Mouse (Mus musculus): ENCODE measurements around the gene Dnah17. TPM values are rescaled to one million over a fixed set of nuclear protein-coding genes. Genes with fewer than 3 reads are reported as not detected.

Gene Dnah17
- polyA plus RNA-seq, 1 experiment from 2014 or later: 0.16 TPM

DNA sequence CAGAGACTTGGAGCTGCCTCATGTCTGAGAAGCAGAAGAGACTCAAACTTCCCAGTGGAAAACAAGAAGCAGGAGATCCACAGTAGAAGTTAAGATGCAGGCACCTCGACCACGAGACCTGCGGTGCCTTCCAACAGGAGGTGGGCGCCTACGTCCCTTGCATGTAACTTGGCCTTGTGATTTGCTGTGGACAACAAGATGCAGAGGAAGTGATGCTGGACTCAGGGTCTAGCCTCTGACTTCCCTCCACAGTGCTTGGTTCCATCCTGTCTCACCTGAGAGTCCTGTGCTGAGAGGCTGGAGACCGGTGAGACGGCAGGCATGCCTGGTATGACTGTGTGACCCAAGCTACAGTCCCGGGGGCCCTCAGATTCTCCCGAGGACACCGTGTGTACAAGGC lies 16.0 kb upstream of the Dnah17 start:
- no peak overlapping the region for H3K27ac ChIP-seq (ENCODE audit: low read length)
- H3K9me3 ChIP-seq (ENCODE audit: low read length): peaks cover 3% of the 10 kb centered on the region
- no peak overlapping the region for H3K4me2 ChIP-seq (replicated peaks; ENCODE audit: low read depth, low read length)
- H3K4me3 ChIP-seq (ENCODE audit: low read length): no peak overlapping the region
- H3K27me3 ChIP-seq (ENCODE audit: insufficient read depth, low read length): no peaks in the 10 kb centered on the region
- no peaks in the 10 kb centered on the region for H3K36me3 ChIP-seq (ENCODE audit: insufficient read depth, low read length)
- WGBS: 87% methylated on average over 10 of the region's 10 CpGs
- ATAC-seq (ENCODE audit: low FRiP score, low TSS enrichment): no peak
- H3K4me1 ChIP-seq (ENCODE audit: insufficient read depth, low read length): peaks cover 24% of the 10 kb centered on the region
- H3K9ac ChIP-seq (replicated peaks; ENCODE audit: low read length): no peak overlapping the region

DNA sequence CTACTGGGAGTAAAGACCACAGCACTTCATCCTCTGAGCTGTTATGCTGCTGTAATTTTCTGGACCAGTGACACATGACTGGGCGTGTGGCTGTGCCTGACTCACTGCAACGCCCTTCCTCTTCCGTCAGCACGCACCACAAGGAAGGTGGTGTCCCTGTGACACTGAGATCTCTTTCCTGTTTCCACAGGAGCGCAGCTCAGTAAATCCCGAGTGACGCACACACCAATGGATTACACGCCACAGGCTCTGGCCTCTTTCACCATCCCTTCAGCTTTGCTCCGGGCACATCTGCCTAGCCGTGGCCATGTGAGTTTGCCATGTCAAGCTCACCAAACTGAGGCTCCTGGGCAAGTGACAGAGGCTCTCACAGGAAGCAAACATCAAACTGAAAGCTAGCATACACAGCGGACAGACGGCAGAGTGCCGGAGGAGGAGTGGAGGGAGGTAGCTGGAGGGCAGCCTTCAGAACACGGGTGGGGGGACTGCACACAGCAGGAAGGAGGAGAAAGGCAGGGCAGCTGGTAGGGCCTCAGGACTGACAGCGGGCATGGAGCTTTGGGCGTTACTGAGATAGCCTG lies 15.4 kb upstream of the Dnah17 start:
- H3K9me3 ChIP-seq (ENCODE audit: low read length): no peaks in the 10 kb centered on the region
- peak overlapping the region; percentile 33 for H3K4me2 ChIP-seq (replicated peaks; ENCODE audit: low read depth, low read length)
- H3K9ac ChIP-seq (replicated peaks; ENCODE audit: low read length): peak overlapping the region; percentile 48
- ATAC-seq (ENCODE audit: low FRiP score, low TSS enrichment): peak; percentile 44; the same call in 1 of the 2 replicates
- WGBS: 49% methylated on average over 16 of the region's 16 CpGs
- no peaks in the 10 kb centered on the region for H3K36me3 ChIP-seq (ENCODE audit: insufficient read depth, low read length)
- no peaks in the 10 kb centered on the region for H3K27me3 ChIP-seq (ENCODE audit: insufficient read depth, low read length)
- H3K4me3 ChIP-seq (ENCODE audit: low read length): 0 out of 2 replicates have a peak overlapping the region, but pooled peaks have one; percentile 8
- H3K4me1 ChIP-seq (ENCODE audit: insufficient read depth, low read length): peaks cover 24% of the 10 kb centered on the region
- peak overlapping the region; percentile 68; the same call in 1 of the 2 replicates for H3K27ac ChIP-seq (ENCODE audit: low read length)

DNA sequence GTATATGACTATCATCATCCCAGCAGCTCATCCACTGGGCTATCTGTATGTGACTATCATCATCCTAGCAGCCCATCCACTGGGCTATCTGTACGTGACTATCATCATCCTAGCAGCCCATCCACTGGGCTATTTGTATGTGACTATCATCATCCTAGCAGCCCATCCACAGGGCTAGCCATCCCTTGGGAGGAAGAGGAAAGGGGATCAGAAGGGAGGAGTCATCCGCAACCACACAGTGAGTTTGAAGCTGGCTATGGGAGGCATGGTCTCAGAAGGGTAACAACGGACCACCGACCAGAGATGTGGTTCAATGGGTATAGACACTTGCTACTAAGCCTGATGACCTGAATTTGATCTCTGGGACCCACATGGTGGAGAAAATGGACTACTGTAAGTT lies 14.7 kb upstream of the Dnah17 start:
- Histone ChIP-seq H3K4me1 (ENCODE audit: insufficient read depth, low read length) (peaks cover 20% of the 10 kb centered on the region), H3K27me3 (ENCODE audit: insufficient read depth, low read length) (no peaks in the 10 kb centered on the region), H3K9ac (replicated peaks; ENCODE audit: low read length) (no peak overlapping the region), H3K9me3 (ENCODE audit: low read length) (no peaks in the 10 kb centered on the region), H3K36me3 (ENCODE audit: insufficient read depth, low read length) (no peaks in the 10 kb centered on the region), H3K4me3 (ENCODE audit: low read length) (no peak overlapping the region), H3K27ac (ENCODE audit: low read length) (no peak overlapping the region), H3K4me2 (replicated peaks; ENCODE audit: low read depth, low read length) (no peak overlapping the region)
- 88% methylated on average over 4 of the region's 4 CpGs for WGBS
- no peak for ATAC-seq (ENCODE audit: low FRiP score, low TSS enrichment)

DNA sequence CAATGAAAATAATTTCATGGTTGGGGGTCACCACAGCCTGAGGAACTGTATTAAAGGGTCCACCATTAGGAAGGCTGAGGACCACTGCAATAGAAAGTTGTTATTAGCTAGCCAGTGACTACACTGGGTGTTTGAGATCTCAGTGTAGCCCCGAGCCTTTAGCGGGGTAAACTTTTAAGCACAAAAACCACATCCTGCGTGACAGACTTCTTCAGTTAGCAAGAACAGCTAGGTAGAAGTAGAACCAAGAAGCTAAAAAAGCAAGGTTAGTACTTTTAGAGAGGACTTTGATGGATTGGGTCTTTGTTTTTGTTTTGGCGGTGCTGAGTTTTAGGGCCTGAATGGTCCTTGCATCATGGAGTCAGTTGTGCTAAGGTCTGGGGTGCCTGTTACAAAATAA lies 13.3 kb upstream of the Dnah17 start:
- Histone ChIP-seq H3K9me3 (ENCODE audit: low read length) (0 out of 2 replicates have a peak, but pooled peaks cover 2% of the 10 kb centered on the region), H3K4me1 (ENCODE audit: insufficient read depth, low read length) (peaks cover 15% of the 10 kb centered on the region), H3K27ac (ENCODE audit: low read length) (no peak overlapping the region), H3K27me3 (ENCODE audit: insufficient read depth, low read length) (no peaks in the 10 kb centered on the region), H3K9ac (replicated peaks; ENCODE audit: low read length) (no peak overlapping the region), H3K4me3 (ENCODE audit: low read length) (no peak overlapping the region), H3K4me2 (replicated peaks; ENCODE audit: low read depth, low read length) (no peak overlapping the region), H3K36me3 (ENCODE audit: insufficient read depth, low read length) (no peaks in the 10 kb centered on the region)
- ATAC-seq (ENCODE audit: low FRiP score, low TSS enrichment): no peak
- 90% methylated on average over 4 of the region's 4 CpGs for WGBS

DNA sequence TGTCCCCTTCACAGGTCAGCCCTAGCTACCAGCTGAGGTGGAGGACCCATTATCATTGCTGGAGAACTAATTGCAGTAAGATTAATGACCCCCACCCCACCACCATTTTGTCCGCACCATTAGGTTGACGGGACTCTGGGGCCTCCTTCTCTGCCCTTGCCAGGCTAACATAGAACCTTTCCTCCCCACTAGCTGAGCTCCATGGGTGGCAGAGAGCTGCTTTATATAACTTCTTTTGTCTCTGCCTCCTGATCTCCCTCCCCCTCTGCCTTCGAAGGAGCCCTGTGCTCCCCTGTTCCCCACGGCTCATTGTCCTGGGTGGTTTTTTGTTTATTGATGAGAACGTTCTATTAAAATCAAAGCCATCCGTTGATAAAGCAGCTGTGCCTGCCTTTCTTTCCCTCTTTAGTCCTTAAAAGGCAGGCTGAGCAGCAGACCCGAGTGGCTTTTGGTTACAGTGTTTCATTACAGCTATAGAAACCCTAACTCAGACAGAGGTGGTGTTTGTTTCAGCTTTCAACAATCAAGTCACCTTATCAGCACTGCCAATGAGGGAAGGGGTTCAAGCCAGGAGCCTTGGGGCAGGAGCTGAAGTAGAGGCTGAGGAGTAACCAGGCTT lies 12.2 kb upstream of the Dnah17 start:
- H3K9me3 ChIP-seq (ENCODE audit: low read length): 0 out of 2 replicates have a peak, but pooled peaks cover 2% of the 10 kb centered on the region
- no peaks in the 10 kb centered on the region for H3K27me3 ChIP-seq (ENCODE audit: insufficient read depth, low read length)
- H3K27ac ChIP-seq (ENCODE audit: low read length): peak overlapping the region; percentile 44
- no peak overlapping the region for H3K4me3 ChIP-seq (ENCODE audit: low read length)
- 28% methylated on average over 7 of the region's 7 CpGs for WGBS
- no peaks in the 10 kb centered on the region for H3K36me3 ChIP-seq (ENCODE audit: insufficient read depth, low read length)
- peaks cover 15% of the 10 kb centered on the region for H3K4me1 ChIP-seq (ENCODE audit: insufficient read depth, low read length)
- ATAC-seq (ENCODE audit: low FRiP score, low TSS enrichment): 0 out of 2 replicates have a peak, but pooled peaks have one; percentile 2
- peak overlapping the region; percentile 36; the same call in 1 of the 2 replicates for H3K9ac ChIP-seq (replicated peaks; ENCODE audit: low read length)
- H3K4me2 ChIP-seq (replicated peaks; ENCODE audit: low read depth, low read length): no peak overlapping the region

DNA sequence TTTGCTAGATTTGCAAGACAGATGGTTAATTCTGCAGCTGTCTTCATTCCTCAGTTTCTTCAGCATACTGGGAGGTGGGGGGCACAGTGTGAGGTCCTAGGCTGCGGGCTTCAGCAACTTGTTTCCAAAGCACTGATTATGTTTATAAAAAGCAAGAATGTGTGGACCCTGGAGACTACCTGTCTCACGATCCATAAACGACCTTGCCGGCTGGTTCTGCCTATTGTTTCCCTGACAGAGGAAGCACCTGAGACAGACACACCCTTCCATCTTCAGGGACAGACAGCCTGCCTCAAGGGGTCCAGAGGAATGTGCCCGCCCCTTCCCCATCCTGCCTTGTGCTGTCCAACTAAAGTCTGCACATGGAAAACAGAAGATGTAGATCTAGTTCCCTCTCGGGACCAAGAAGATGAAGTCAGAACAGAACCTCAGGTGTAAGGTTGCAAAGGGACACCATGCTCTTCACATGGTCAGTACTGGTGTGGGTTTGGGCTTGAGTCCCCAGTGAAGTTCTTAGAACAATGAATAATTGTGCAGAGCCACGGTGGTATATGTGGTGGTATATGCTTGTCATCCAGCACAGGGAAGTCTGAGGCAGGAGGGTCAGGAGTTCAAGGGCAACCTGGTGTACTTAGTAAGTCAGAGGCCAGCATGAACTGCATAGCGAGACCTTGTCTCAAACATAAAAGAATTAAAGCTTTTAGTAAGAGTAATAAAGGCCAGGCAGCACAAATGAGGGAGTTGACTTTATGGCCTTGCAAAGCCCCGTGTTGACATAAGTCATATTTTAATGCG lies 10.5 kb upstream of the Dnah17 start:
- Histone ChIP-seq H3K4me2 (replicated peaks; ENCODE audit: low read depth, low read length) (no peak overlapping the region), H3K27ac (ENCODE audit: low read length) (no peak overlapping the region), H3K9me3 (ENCODE audit: low read length) (0 out of 2 replicates have a peak, but pooled peaks cover 2% of the 10 kb centered on the region), H3K9ac (replicated peaks; ENCODE audit: low read length) (no peak overlapping the region), H3K4me1 (ENCODE audit: insufficient read depth, low read length) (peaks cover 14% of the 10 kb centered on the region), H3K4me3 (ENCODE audit: low read length) (no peak overlapping the region), H3K36me3 (ENCODE audit: insufficient read depth, low read length) (no peaks in the 10 kb centered on the region), H3K27me3 (ENCODE audit: insufficient read depth, low read length) (no peaks in the 10 kb centered on the region)
- WGBS: 72% methylated on average over 10 of the region's 10 CpGs
- no peak for ATAC-seq (ENCODE audit: low FRiP score, low TSS enrichment)

DNA sequence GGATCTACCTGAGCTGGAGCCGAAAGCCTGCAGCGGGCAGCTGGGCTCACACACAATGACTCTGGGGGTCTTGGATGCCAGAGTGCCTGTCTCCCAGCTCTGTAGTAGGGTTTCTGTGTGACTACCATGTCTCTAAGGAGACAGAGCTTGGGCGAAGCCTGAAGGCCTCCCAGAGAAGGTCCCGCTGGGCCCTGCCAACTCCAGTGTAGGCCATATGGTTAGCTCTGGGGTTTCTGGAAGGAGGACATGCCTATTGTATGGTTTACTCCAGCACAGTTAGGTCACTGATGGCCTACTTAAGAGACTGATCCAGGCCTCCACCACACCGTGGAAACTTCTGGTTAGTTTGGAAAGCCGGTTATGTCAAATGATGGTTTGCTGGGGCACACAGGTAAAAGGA lies 7.9 kb upstream of the Dnah17 start:
- Histone ChIP-seq H3K36me3 (ENCODE audit: insufficient read depth, low read length) (no peaks in the 10 kb centered on the region), H3K4me1 (ENCODE audit: insufficient read depth, low read length) (peaks cover 24% of the 10 kb centered on the region)
- 95% methylated on average over 6 of the region's 6 CpGs for WGBS

DNA sequence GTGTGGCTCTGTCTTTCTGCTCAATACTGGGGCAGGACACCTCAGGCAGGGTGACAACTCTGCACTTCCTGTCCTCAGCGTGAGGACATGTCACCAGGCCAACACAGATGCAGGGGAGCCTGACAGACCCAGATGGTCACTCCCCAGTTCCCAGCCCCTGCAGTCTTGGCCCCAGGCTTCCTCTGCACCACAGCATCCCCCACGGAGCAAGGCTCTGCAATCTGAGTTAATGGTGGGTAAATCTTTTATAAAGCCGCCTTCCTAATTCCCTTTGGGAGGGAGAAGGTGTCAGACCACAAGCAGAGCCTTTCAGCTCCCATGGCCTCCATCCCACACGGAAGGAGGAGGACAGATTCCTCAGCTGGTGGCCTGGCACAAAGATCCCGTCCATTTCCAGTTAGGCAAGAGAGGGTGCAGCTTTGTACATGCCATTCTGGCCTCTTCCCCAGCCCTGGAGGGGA lies 5.8 kb upstream of the Dnah17 start:
- Histone ChIP-seq H3K9ac (replicated peaks; ENCODE audit: low read length) (no peak overlapping the region), H3K9me3 (ENCODE audit: low read length) (0 out of 2 replicates have a peak, but pooled peaks cover 2% of the 10 kb centered on the region), H3K27ac (ENCODE audit: low read length) (no peak overlapping the region), H3K4me2 (replicated peaks; ENCODE audit: low read depth, low read length) (no peak overlapping the region), H3K27me3 (ENCODE audit: insufficient read depth, low read length) (no peaks in the 10 kb centered on the region), H3K36me3 (ENCODE audit: insufficient read depth, low read length) (no peaks in the 10 kb centered on the region), H3K4me3 (ENCODE audit: low read length) (no peak overlapping the region), H3K4me1 (ENCODE audit: insufficient read depth, low read length) (peaks cover 17% of the 10 kb centered on the region)
- ATAC-seq (ENCODE audit: low FRiP score, low TSS enrichment): no peak
- 37% methylated on average over 5 of the region's 5 CpGs for WGBS

More for the DNA sequence above, 7.9 kb upstream of the Dnah17 start:
- 0 out of 2 replicates have a peak, but pooled peaks cover 2% of the 10 kb centered on the region for H3K9me3 ChIP-seq (ENCODE audit: low read length)
- H3K27ac ChIP-seq (ENCODE audit: low read length): no peak overlapping the region
- no peak overlapping the region for H3K4me2 ChIP-seq (replicated peaks; ENCODE audit: low read depth, low read length)
- no peak overlapping the region for H3K9ac ChIP-seq (replicated peaks; ENCODE audit: low read length)
- H3K27me3 ChIP-seq (ENCODE audit: insufficient read depth, low read length): no peaks in the 10 kb centered on the region
- H3K4me3 ChIP-seq (ENCODE audit: low read length): no peak overlapping the region
- no peak for ATAC-seq (ENCODE audit: low FRiP score, low TSS enrichment)

DNA sequence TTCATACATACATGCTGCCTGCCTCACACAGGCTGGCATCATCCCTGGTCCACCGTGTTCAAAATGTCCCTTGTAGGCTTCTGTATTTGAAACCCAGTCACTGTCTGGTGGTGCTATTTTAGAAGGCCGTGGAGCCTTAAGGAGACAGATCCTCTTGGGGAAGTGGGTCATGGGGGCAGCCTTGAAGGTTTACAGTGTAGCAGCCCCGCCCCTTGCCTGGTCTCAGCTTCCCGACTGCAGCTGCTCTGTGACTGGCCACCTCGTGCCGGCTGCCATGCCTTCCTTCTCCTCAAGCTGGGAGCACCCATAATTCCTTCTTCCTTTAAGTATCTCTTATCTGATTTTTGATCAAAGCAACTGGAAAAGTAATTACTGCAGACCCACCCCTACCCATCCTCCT lies 4.8 kb upstream of the Dnah17 start:
- H3K4me1 ChIP-seq (ENCODE audit: insufficient read depth, low read length): peaks cover 17% of the 10 kb centered on the region
- 0 out of 2 replicates have a peak, but pooled peaks cover 2% of the 10 kb centered on the region for H3K9me3 ChIP-seq (ENCODE audit: low read length)
- H3K9ac ChIP-seq (replicated peaks; ENCODE audit: low read length): no peak overlapping the region
- no peaks in the 10 kb centered on the region for H3K36me3 ChIP-seq (ENCODE audit: insufficient read depth, low read length)
- no peak overlapping the region for H3K4me3 ChIP-seq (ENCODE audit: low read length)
- H3K27me3 ChIP-seq (ENCODE audit: insufficient read depth, low read length): no peaks in the 10 kb centered on the region
- WGBS: 47% methylated on average over 6 of the region's 6 CpGs
- ATAC-seq (ENCODE audit: low FRiP score, low TSS enrichment): no peak
- H3K27ac ChIP-seq (ENCODE audit: low read length): no peak overlapping the region
- H3K4me2 ChIP-seq (replicated peaks; ENCODE audit: low read depth, low read length): no peak overlapping the region

Measured in kidney, embryonic 16.5 days (tissue).